Mouse (Mus musculus) right cerebral cortex, adult 18-20 months (tissue): ENCODE data around the gene Tex14.

Experiments
- DNase-seq: peaks from one replicate; pipeline ENCODE4 v3.0.0; 2022; ENCODE audit warnings: mixed read lengths

Tex14 gene

GRCm38 (mm10) chr11:87592713-87593598, 188.1 kb downstream of the Tex14 start:
- no peak for DNase-seq

DNA sequence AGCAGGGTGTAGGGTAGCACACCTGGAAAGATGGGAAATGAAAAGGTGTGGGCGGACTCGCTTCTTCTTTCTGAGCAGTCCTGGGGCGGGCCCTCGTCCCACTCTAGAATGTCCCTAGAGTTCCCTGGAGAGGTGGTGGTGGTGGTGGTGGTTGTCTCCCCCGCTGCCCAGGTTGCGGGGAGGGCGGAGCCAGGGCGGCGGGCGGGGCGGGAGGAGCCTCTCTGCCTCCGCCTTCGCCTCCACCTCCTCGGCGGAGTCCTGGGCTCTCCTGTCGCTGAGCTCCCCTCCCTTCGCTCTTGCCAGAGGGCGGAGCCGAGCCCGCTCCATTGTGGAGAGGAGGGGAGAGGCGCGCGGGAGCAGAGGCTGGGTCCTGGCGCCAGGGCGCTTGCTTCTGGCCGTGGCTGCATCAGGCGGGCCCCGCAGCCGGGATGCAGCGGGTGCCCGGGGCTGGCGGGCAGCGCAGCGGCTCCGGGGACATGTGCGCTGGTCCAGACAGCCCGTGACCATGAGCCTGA, 190.5 kb downstream of the Tex14 start:
- DNase-seq: peak; percentile 93

GRCm38 (mm10) chr11:87595976-87596375, 191.1 kb downstream of the Tex14 start:
- DNase-seq: peak; percentile 58

GRCm38 (mm10) chr11:87596492-87596891, 191.6 kb downstream of the Tex14 start:
- DNase-seq: no peak

DNA sequence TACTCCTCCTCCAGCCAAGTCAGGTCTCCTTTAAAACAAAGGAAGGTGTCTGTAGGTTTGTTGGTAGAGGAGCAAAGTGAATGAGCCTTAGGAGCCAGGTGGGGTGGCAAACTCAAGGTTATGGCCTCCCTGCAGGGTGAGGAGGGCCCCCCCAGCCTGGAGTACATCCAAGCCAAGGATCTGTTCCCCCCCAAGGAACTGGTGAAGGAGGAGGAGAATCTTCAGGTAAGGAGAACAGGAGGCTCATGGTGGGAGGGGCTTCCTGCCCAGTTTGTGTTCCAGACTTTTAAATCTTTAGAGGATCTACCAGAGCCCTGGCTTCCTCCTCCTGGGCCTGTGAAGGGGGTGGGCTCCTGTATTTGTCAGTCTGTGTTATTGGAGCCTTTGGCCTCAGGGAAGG, 192.2 kb downstream of the Tex14 start:
- no peak for DNase-seq

GRCm38 (mm10) chr11:87599395-87600089, 194.7 kb downstream of the Tex14 start:
- DNase-seq: no peak

DNA sequence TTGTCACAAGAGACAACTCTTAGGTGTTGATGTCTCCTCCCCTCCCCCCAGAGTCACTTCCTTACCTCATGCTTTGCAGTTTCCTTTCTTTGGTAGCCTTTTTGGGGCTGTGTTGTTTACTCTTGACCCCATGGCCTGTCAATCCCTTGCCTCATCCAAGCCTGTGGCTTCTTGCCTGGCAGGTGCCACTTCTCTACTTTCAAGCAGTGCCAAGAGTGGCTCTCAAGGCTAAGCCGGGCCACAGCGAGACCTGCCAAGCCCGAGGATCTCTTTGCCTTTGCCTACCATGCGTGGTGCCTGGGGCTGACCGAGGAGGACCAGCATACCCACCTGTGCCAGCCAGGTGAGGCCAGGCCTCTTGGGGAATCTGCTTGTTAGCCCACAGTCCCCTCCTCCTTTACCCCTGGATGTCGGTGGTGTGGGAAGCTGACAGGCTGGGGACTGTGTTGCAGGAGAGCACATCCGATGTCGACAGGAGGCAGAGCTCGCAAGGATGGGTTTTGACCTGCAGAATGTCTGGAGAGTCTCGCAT, 195.5 kb downstream of the Tex14 start:
- no peak for DNase-seq

DNA sequence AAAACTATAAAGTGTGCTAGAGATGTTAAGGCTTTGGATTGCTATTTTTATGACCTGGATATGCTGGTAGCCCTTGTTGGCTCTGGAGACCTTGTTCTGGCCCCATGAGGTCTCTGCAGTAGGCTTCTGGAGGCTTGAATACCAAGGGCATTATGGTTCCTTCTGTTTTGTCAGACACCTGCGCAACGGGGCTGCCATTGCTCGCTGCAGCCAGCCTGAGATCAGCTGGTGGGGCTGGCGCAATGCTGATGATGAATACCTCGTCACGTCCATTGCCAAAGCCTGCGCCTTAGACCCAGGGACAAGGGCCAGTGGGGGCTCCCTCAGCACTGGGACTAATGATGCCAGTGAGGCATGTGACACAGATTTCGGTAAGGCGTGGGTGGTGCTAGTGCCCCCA, 197.4 kb downstream of the Tex14 start:
- DNase-seq: no peak

DNA sequence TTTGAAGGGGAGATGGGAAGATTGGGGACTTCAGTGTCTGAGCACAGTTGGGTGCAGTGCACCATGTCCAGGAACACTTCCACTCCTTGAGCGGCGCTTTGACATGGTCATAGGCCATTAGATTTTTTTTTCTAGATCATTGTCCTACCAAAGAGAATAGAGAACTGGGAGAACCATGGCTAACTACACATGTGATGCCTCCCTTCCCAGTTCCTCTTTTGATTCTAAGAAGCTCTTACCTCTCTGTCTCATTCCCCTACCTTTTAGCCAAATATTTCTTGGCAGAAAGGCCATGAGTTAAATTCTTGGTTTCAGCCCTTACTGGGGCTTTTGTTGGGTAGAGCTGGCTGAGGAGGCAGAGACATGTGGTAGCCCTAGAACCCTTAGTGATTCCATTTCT, 198.7 kb downstream of the Tex14 start:
- no peak for DNase-seq
